Mouse (Mus musculus) midbrain, embryonic 11.5 days (tissue): Measurements from ENCODE around the gene Tns3. TPM values are rescaled to one million over a fixed set of nuclear protein-coding genes. Genes with fewer than 3 reads are reported as not detected.
A peak's percentile ranks its signal among the peaks of the same experiment; 100 is the strongest.

Experiments used
- ATAC-seq: fragments of 200-750 bp; cut with Nextera tagmentation; 2 replicates; pipeline ENCODE4 v1.8.0; 2017; ENCODE audit warnings: moderate TSS enrichment, moderate library complexity; ENCODE audit not compliant: low FRiP score
- DNase-seq: peaks from one replicate; pipeline ENCODE4 v3.0.0; 2015; ENCODE audit warnings: low spot score; ENCODE audit errors: missing footprints
- H3K27ac ChIP-seq: fragments of 300-500 bp; sonication (generic); 2 replicates; pipeline ENCODE4 v1.5.1; 2014; ENCODE audit warnings: low read depth, low read length
- H3K27me3 ChIP-seq: fragments of 300-500 bp; sonication (generic); 2 replicates; pipeline ENCODE4 v1.6.1; 2014; ENCODE audit warnings: mild to moderate bottlenecking, low read length, moderate library complexity, mixed read lengths; ENCODE audit not compliant: control insufficient read depth, insufficient read depth
- H3K36me3 ChIP-seq: fragments of 300-500 bp; sonication (generic); 2 replicates; pipeline ENCODE4 v1.6.1; 2014; ENCODE audit warnings: mild to moderate bottlenecking, low read length, moderate library complexity, mixed read lengths; ENCODE audit not compliant: control insufficient read depth, insufficient read depth
- H3K4me1 ChIP-seq: fragments of 300-500 bp; sonication (generic); 2 replicates; pipeline ENCODE4 v1.6.1; 2014; ENCODE audit warnings: low read length; ENCODE audit not compliant: control insufficient read depth, insufficient read depth
- H3K4me2 ChIP-seq: fragments of 300-500 bp; sonication (generic); 2 replicates; pipeline ENCODE4 v1.6.1; 2014; ENCODE audit warnings: mild to moderate bottlenecking, moderate library complexity
- H3K4me3 ChIP-seq: fragments of 300-500 bp; sonication (generic); 2 replicates; pipeline ENCODE4 v1.5.1; 2014; ENCODE audit warnings: low read depth, low read length
- H3K9ac ChIP-seq: fragments of 300-500 bp; sonication (generic); 2 replicates; pipeline ENCODE4 v1.6.1; 2014; ENCODE audit warnings: low read length
- H3K9me3 ChIP-seq: fragments of 300-500 bp; sonication (generic); 2 replicates; pipeline ENCODE4 v1.6.1; 2016; ENCODE audit warnings: low read length; ENCODE audit not compliant: control insufficient read depth
- WGBS: fragments of 180-500 bp; shearing (Covaris S2); extraction: QIAGEN DNeasy Blood & Tissue Kit; methylation state at CpG from one replicate; pipeline ENCODE4 v1.1.7; 2014; 5-methylcytosine and 5-hydroxymethylcytosine counted together
- polyA plus RNA-seq: library from polyadenylated mRNA; unstranded; fragments of >200 nt; fragmentation: Nextera tagmentation; extraction: Ambion mirVana; gene quantifications from 2 replicates; pipeline ENCODE4 v1.2.1, GENCODE M21; 2014

The Tns3 gene
- polyA plus RNA-seq, 1 experiment from 2014 or later, result 5.0 TPM

DNA sequence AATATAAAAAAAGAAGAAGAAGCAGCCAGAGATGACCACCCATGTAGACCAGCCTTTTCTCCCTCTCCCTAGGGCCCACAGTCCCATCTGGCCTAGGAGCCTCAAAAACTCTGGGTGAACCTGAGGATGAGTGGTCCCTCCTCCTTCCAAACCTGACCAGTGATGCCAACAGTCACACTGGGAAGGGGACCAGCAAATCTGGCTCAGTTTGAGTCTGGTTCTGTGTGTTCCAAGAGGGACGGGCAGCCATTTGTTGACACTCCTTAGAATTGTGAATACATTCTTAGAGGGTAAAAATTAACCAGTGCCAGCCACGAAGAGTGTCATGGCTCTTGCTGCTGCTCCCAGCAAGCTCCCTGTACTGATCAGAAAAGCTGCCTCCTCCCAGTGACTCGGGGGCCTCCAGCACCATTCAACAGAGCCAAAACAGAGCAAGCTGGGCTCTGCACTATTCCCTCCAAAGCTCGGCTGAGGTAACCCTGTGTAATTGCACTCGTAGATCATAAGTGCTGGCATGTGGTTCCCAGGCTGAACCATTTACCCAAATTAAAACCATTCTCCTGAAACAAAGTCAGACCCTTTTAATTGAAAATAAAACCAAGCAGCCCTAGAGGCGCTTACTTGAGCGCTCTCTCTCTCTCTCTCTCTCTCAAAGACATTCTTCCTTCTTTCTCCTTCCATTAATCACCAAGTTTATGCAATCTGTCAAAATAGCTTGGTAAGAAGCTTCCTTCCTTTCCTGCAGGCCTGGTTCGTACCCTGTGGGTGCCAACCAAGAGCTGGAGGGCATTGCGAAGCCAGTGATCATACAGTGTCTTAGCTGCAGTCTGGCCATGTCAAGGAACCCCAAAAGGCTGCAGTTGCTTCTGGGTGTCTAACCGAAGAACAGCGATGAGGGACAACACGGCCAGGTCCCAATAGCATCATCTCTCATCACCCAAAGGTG, 7.6 kb downstream of the Tns3 start:
- no peak for DNase-seq

GRCm38 (mm10) chr11:8653800-8654295, 10.5 kb downstream of the Tns3 start:
- H3K27me3 ChIP-seq, result no peaks in the 10 kb centered on the region
- H3K27ac ChIP-seq, result no peak overlapping the region
- 0 out of 2 replicates have a peak, but pooled peaks have one; percentile 6 for ATAC-seq

More for the DNA sequence above, 7.6 kb downstream of the Tns3 start:
- ATAC-seq, result no peak
- no peak overlapping the region for H3K27ac ChIP-seq
- no peak overlapping the region for H3K4me3 ChIP-seq
- 85% methylated on average over 12 of the region's 12 CpGs for WGBS
- H3K9ac ChIP-seq, result no peak overlapping the region
- no peaks in the 10 kb centered on the region for H3K27me3 ChIP-seq
- no peaks in the 10 kb centered on the region for H3K36me3 ChIP-seq
- H3K4me1 ChIP-seq, result no peaks in the 10 kb centered on the region
- no peak overlapping the region for H3K4me2 ChIP-seq
- H3K9me3 ChIP-seq, result no peaks in the 10 kb centered on the region

DNA sequence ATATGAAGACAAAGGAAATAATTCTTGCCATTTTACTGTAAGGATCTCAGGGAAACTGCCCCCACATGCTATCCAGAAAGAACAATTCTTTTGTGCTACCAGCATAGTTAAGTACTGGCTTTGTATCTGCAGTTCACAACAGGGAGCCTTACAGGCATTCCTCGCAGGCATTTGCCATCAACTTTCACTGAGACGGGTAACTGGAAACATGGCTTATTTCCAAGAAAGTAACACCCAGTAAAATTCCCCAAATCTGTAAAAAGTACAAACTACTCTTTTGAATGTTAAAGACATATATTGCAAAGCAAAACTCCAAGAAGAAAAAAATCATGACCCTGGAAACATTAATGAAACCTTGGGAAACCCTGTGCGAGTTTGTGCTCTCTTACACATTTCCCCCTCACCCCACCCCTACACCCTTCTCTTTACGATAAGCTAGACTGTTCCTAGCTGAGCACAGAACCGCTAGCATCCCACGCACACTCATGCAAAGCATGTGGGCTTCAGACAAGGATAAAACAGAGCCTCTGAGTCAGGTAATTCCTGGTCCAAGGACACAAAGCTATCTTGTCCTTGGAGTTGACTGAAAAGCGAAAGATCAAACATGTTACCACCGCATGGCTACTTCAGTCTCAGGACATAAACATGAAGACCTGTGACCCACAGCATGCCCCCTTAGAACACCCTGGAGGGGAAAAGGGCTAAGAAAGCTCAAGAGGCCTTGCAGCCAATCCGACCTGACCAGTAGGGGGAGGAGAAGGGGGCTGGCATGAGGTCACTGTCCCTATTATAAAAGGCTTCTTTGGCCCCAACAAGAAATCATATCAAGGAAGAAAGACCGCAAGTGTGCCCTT, 11.3 kb downstream of the Tns3 start:
- Histone ChIP-seq H3K4me1 (no peaks in the 10 kb centered on the region), H3K9me3 (no peaks in the 10 kb centered on the region), H3K9ac (no peak overlapping the region), H3K27me3 (no peaks in the 10 kb centered on the region), H3K36me3 (no peaks in the 10 kb centered on the region), H3K27ac (no peak overlapping the region), H3K4me2 (no peak overlapping the region), H3K4me3 (no peak overlapping the region)
- 47% methylated on average over 10 of the region's 10 CpGs for WGBS
- 0 out of 2 replicates have a peak, but pooled peaks have one; percentile 20 for ATAC-seq
- no peak for DNase-seq

More at GRCm38 (mm10) chr11:8653800-8654295, 10.5 kb downstream of the Tns3 start:
- 68% methylated on average over 13 of the region's 13 CpGs for WGBS
- no peaks in the 10 kb centered on the region for H3K36me3 ChIP-seq
- H3K4me1 ChIP-seq, result no peaks in the 10 kb centered on the region
- no peak overlapping the region for H3K4me3 ChIP-seq
- no peak overlapping the region for H3K9ac ChIP-seq
- no peaks in the 10 kb centered on the region for H3K9me3 ChIP-seq
- no peak for DNase-seq
- no peak overlapping the region for H3K4me2 ChIP-seq

- Histone ChIP-seq H3K9ac (no peak overlapping the region), H3K4me2 (no peak overlapping the region), H3K4me1 (no peaks in the 10 kb centered on the region), H3K4me3 (no peak overlapping the region), H3K36me3 (no peaks in the 10 kb centered on the region), H3K27me3 (no peaks in the 10 kb centered on the region), H3K9me3 (no peaks in the 10 kb centered on the region), H3K27ac (no peak overlapping the region)
- DNase-seq (no peak), ATAC-seq (no peak)
- 82% methylated on average over 10 of the region's 10 CpGs for WGBS
Observed at GRCm38 (mm10) chr11:8652116-8652714, 12.1 kb downstream of the Tns3 start.

GRCm38 (mm10) chr11:8651448-8652035, 12.8 kb downstream of the Tns3 start:
- DNase-seq (no peak), ATAC-seq (no peak)
- Histone ChIP-seq H3K9ac (no peak overlapping the region), H3K4me1 (no peaks in the 10 kb centered on the region), H3K4me2 (no peak overlapping the region), H3K36me3 (no peaks in the 10 kb centered on the region), H3K27me3 (no peaks in the 10 kb centered on the region), H3K27ac (no peak overlapping the region), H3K4me3 (no peak overlapping the region), H3K9me3 (no peaks in the 10 kb centered on the region)
- 88% methylated on average over 10 of the region's 10 CpGs for WGBS

- H3K27ac ChIP-seq, result no peak overlapping the region
- ATAC-seq (no peak), DNase-seq (no peak)
- no peaks in the 10 kb centered on the region for H3K27me3 ChIP-seq
- H3K4me2 ChIP-seq, result no peak overlapping the region
- no peaks in the 10 kb centered on the region for H3K4me1 ChIP-seq
- H3K36me3 ChIP-seq, result no peaks in the 10 kb centered on the region
- no peaks in the 10 kb centered on the region for H3K9me3 ChIP-seq
- WGBS, result 97% methylated on average over 3 of the region's 3 CpGs
- no peak overlapping the region for H3K9ac ChIP-seq
- H3K4me3 ChIP-seq, result no peak overlapping the region
Observed at GRCm38 (mm10) chr11:8645609-8646008, 18.7 kb downstream of the Tns3 start.

GRCm38 (mm10) chr11:8644272-8644671, 20.1 kb downstream of the Tns3 start:
- H3K9ac ChIP-seq, result no peak overlapping the region
- no peak for ATAC-seq
- H3K4me3 ChIP-seq, result no peak overlapping the region
- DNase-seq, result no peak
- WGBS, result 94% methylated on average over 2 of the region's 2 CpGs
- H3K27ac ChIP-seq, result no peak overlapping the region
- H3K4me1 ChIP-seq, result no peaks in the 10 kb centered on the region
- H3K36me3 ChIP-seq, result no peaks in the 10 kb centered on the region
- H3K9me3 ChIP-seq, result no peaks in the 10 kb centered on the region
- H3K27me3 ChIP-seq, result no peaks in the 10 kb centered on the region
- H3K4me2 ChIP-seq, result no peak overlapping the region

DNA sequence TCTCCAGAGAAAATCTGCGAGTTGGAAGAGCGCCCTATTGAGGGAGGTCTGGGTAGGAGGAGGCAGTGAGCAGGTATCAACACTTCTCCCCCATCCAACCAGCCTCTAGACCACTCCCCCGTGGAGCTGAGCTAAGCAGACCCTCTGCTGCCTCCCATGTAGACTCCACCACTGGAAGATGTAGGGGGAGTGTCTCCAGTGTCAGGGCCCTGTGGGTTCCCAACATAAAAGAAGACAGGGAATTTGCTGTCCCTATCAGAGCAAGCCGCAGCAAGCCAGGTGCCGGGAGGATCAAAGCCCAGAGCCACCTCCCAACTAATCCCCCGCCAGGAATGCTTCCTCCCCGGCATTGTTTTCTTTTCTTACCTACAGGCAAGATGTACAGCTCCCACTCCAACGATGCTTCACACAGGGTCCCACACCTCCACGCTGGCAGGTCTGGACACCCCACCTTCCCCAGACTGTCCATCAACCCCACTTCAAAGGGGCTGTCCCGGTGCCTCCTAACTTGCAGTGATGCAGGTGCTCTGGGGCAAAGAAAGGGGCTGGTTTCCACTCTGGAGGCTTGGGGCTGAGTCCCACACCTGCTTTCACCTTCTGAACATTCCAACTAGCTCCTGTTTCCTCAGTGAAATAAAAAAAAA, 22.6 kb downstream of the Tns3 start:
- Histone ChIP-seq H3K4me3 (no peak overlapping the region), H3K4me2 (no peak overlapping the region), H3K27me3 (no peaks in the 10 kb centered on the region), H3K9ac (no peak overlapping the region), H3K36me3 (no peaks in the 10 kb centered on the region), H3K27ac (no peak overlapping the region), H3K9me3 (no peaks in the 10 kb centered on the region), H3K4me1 (no peaks in the 10 kb centered on the region)
- no peak for DNase-seq
- ATAC-seq, result no peak
- 38% methylated on average over 10 of the region's 10 CpGs for WGBS
